Mouse (Mus musculus) monocyte, adult 5-6 weeks (primary cell): ENCODE results near the gene Olfr3. TPM values are rescaled to one million over a fixed set of nuclear protein-coding genes. Genes with fewer than 3 reads are reported as not detected.

Experiments used
- ATAC-seq: fragments of 153-309, 156-312 bp; replicated peaks from 2 replicates; pipeline ENCODE4 v1.8.0; 2017; ENCODE audit warnings: mild to moderate bottlenecking; ENCODE audit not compliant: low TSS enrichment, insufficient number of reproducible peaks, severe bottlenecking, poor library complexity, low FRiP score
- total RNA-seq: library from RNA; stranded (forward); fragments of 200-1000, 200-491, 200-594 nt; gene quantifications from 3 replicates; pipeline ENCODE4 v1.2.3, GENCODE M21; 2017

The Olfr3 gene
- 1.7 TPM in 1 of 3 replicates, not detected in the others for total RNA-seq

- ATAC-seq: no peak
Observed at GRCm38 (mm10) chr2:36816932-36817331, at the start of gene Olfr3. TSS of gene Olfr3 (minus strand) at chr2:36817032.

- ATAC-seq: no peak
Observed at GRCm38 (mm10) chr2:36862560-36862959, 45.7 kb upstream of the Olfr3 start, which contains the start of gene Olfr351. TSS of gene Olfr351 (minus strand) at chr2:36862660.

GRCm38 (mm10) chr2:36846010-36846409 is 29.2 kb upstream of the Olfr3 start, which contains the start of gene Olfr350:
TSS of gene Olfr350 (plus strand) at chr2:36846310.
- no peak for ATAC-seq

GRCm38 (mm10) chr2:36790238-36790637 is 26.6 kb downstream of the Olfr3 start, which contains the start of gene Olfr50:
TSS of gene Olfr50 (plus strand) at chr2:36790538.
- no peak for ATAC-seq

GRCm38 (mm10) chr2:36783976-36784375 is 32.9 kb downstream of the Olfr3 start, which contains the start of gene Olfr348:
TSS of gene Olfr348 (plus strand) at chr2:36784276.
- no peak for ATAC-seq

Other genes with a start within 250 kb of the Olfr3 start
- not detected in 3 replicates for gene Olfr345, start 177.0 kb downstream of the Olfr3 start, total RNA-seq
- not detected in 3 replicates for gene Olfr346, start 131.2 kb downstream of the Olfr3 start, total RNA-seq
- not detected in 3 replicates for gene Olfr347, start 85.1 kb downstream of the Olfr3 start, total RNA-seq
- gene Olfr348, start 32.8 kb downstream of the Olfr3 start, total RNA-seq: not detected in 3 replicates
- gene Olfr50, start 26.5 kb downstream of the Olfr3 start, total RNA-seq: not detected in 3 replicates
- gene Olfr350, start 29.3 kb upstream of the Olfr3 start, total RNA-seq: not detected in 3 replicates
- not detected in 3 replicates for gene Olfr351, start 45.6 kb upstream of the Olfr3 start, total RNA-seq
- not detected in 3 replicates for gene Olfr352, start 51.4 kb upstream of the Olfr3 start, total RNA-seq
- not detected in 3 replicates for gene Olfr353, start 75.9 kb upstream of the Olfr3 start, total RNA-seq
- gene Olfr354, start 88.6 kb upstream of the Olfr3 start, total RNA-seq: not detected in 3 replicates
- not detected in 3 replicates for gene Olfr355, start 111.9 kb upstream of the Olfr3 start, total RNA-seq
- gene Olfr356, start 120.1 kb upstream of the Olfr3 start, total RNA-seq: not detected in 3 replicates
- not detected in 3 replicates for gene Olfr357, start 176.8 kb upstream of the Olfr3 start, total RNA-seq
- not detected in 3 replicates for gene Olfr358, start 192.3 kb upstream of the Olfr3 start, total RNA-seq
- not detected in 3 replicates for gene Olfr360, start 248.7 kb upstream of the Olfr3 start, total RNA-seq